In the genomic region with DNA sequence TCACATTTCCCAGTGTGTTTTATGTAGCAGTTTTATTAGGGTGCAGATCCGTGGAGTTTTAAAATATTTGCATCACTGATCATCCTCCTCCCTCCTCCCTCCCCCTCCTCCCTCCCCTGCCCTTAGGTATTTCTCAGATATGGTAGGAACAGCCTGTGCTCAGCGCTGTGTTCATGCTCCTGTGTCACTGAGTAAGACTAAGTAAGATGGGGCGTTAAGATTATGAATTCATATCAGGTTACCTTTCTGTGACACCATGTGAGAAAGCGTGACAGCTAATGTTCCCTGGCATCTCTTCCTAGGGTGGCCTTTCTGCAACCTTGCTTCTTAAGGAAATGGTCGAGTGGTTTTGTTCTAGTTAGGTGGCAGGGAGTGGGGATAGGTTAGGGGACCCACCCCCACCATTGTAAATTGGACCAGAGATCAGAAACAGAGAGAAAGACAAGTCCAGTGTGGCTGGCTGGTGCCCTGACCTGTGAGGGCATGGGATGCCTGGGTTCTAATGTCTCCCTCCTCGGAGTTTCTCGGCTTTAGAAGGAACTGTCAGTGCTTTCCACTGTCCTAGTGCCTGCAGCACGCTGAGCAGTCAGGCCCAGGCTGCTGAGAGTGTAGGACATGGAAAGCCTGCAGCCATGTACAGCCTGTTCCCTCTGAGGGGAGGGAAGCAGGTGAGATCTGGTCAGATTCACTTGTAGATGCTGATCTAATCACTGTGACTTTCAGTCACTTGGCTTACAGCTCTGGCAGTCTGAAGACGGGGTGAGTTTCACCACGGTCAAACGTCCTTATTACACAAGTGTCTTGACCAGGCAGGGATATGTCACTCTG, we compare ENCODE assay signal across 26 mouse cellular contexts. TPM values are rescaled to one million over a fixed set of nuclear protein-coding genes. Genes with fewer than 3 reads are reported as not detected.
DNase-seq lines count a peak whose midpoint lies in the region; ATAC-seq lines count a peak whose summit lies in the region.
"Had no signal": no experiment of that assay in that cellular context is flagged by ENCODE, and none has a peak within 500 bp of the region (broad histone marks: within the 10 kb centered on the region; RNA-seq: fewer than 3 reads in every experiment).

No protein-coding gene starts in this region.

- H3K4me1 ChIP-seq in kidney, embryonic 16.5 days (ENCODE audit: insufficient read depth, low read length) = peaks cover 12% of the 10 kb centered on the region
- H3K4me1 ChIP-seq: forebrain, embryonic 13.5 days; liver, embryonic 12.5 days had no signal

- H3K9ac ChIP-seq in kidney, embryonic 16.5 days (replicated peaks; ENCODE audit: low read length) = no peak overlapping the region
- H3K9ac ChIP-seq: forebrain, embryonic 13.5 days; hindbrain, embryonic 12.5 days; liver, embryonic 12.5 days; liver, postnatal 0 days; midbrain, embryonic 12.5 days; neural tube, embryonic 13.5 days had no signal

- no peak overlapping the region for H3K4me3 ChIP-seq in kidney, embryonic 16.5 days (ENCODE audit: low read length)
- H3K4me3 ChIP-seq: forebrain, embryonic 13.5 days; hindbrain, embryonic 12.5 days; liver, embryonic 12.5 days; midbrain, embryonic 12.5 days; neural tube, embryonic 13.5 days had no signal

- no peak overlapping the region for H3K4me2 ChIP-seq in kidney, embryonic 16.5 days (replicated peaks; ENCODE audit: low read depth, low read length)
- H3K4me2 ChIP-seq: forebrain, embryonic 13.5 days; heart, embryonic 11.5 days; hindbrain, embryonic 12.5 days; liver, embryonic 12.5 days; midbrain, embryonic 12.5 days; neural tube, embryonic 13.5 days had no signal

- H3K27me3 ChIP-seq in kidney, embryonic 16.5 days (ENCODE audit: insufficient read depth, low read length) = no peaks in the 10 kb centered on the region
- H3K27me3 ChIP-seq: forebrain, embryonic 13.5 days; hindbrain, embryonic 12.5 days; midbrain, embryonic 12.5 days; neural tube, embryonic 13.5 days had no signal

- WGBS in kidney, embryonic 16.5 days = 34% methylated on average over 11 of the region's 11 CpGs

- no peaks in the 10 kb centered on the region for H3K36me3 ChIP-seq in kidney, embryonic 16.5 days (ENCODE audit: insufficient read depth, low read length)
- H3K36me3 ChIP-seq: hindbrain, embryonic 12.5 days; liver, embryonic 12.5 days; midbrain, embryonic 12.5 days; neural tube, embryonic 13.5 days had no signal

- H3K27ac ChIP-seq in kidney, embryonic 16.5 days (ENCODE audit: low read length) = peak overlapping the region; percentile 89
- H3K27ac ChIP-seq: forebrain, embryonic 13.5 days; hindbrain, embryonic 12.5 days; liver, embryonic 12.5 days; midbrain, embryonic 12.5 days; neural tube, embryonic 13.5 days had no signal

- intact Hi-C loops in gastrocnemius, postnatal 36 days (cut with DNase I) = no loop called here

- H3K9me3 ChIP-seq in kidney, embryonic 16.5 days (ENCODE audit: low read length) = no peaks in the 10 kb centered on the region
- H3K9me3 ChIP-seq: forebrain, embryonic 13.5 days; hindbrain, embryonic 12.5 days; liver, embryonic 12.5 days; midbrain, embryonic 12.5 days had no signal

- peak; percentile 20 to 23 for DNase-seq in cerebellum, adult 18-20 months
- no peak for DNase-seq in cerebellum, adult 9-10 months
- DNase-seq in gastrocnemius, postnatal 25 days = peak; percentile 34
- DNase-seq in gastrocnemius, postnatal 36 days = no peak
- no peak for DNase-seq in kidney, adult 18-20 months
- peak; percentile 65 for DNase-seq in skeletal muscle tissue, adult 2 months (ENCODE audit: low read depth, low spot score)
- DNase-seq: adrenal gland, postnatal 10 days; heart, postnatal 36 days; layer of hippocampus, postnatal 36 days; left cerebral cortex, postnatal 4 days; liver, postnatal 0 days; lung, postnatal 36 days; right cerebral cortex, postnatal 4 days; thymus, adult 2 months; thymus, postnatal 36 days had no signal

- ATAC-seq in kidney, embryonic 16.5 days (ENCODE audit: low FRiP score, low TSS enrichment) = peak; percentile 93
- ATAC-seq: forebrain, embryonic 13.5 days; intestine, embryonic 16.5 days; liver, embryonic 12.5 days; liver, postnatal 0 days; Patski had no signal

RNA-seq across cellular contexts. Expression of a gene that starts 28.8 kb away (rescaled TPM):
- total RNA-seq in gastrocnemius, postnatal 25 days (2021) = not detected
- total RNA-seq in gastrocnemius, postnatal 36 days (2021) = not detected
- 4.5 and 5.1 TPM in 2 replicates for polyA plus RNA-seq in kidney, embryonic 16.5 days (2015; fragmentation: Nextera tagmentation; extraction: Ambion mirVana)
- total RNA-seq: granulocyte monocyte progenitor cell, adult 5-6 weeks; heart, postnatal 36 days; left cerebral cortex, postnatal 4 days had no signal
- polyA plus RNA-seq: embryonic facial prominence, embryonic 11.5 days; neural tube, embryonic 13.5 days had no signal

Comparison
In these comparisons a context has a peak if more than half of its experiments do, and no peak if none do; other contexts are left out.
1. DNase-seq: peak in cerebellum, adult 18-20 months (2 of 2), gastrocnemius, postnatal 25 days (single experiment) and skeletal muscle tissue, adult 2 months (single experiment); none in cerebellum, adult 9-10 months (single experiment), gastrocnemius, postnatal 36 days (0 of 2) and kidney, adult 18-20 months (single experiment).